Mouse (Mus musculus) ovary, adult 2 months (tissue): ENCODE results near the gene Hist1h3e. TPM values are rescaled to one million over a fixed set of nuclear protein-coding genes. Genes with fewer than 3 reads are reported as not detected.

Experiments
- polyA plus RNA-seq: library from polyadenylated mRNA; depleted of rRNA; stranded (reverse); fragments of >200 nt; gene quantifications from 2 replicates; pipeline ENCODE4 v1.2.3, GENCODE M21; 2012; rRNA removed

The Hist1h3e gene
- polyA plus RNA-seq, 1 experiment, result 47.5 TPM

Other genes starting within 250 kb of the Hist1h3e start
- 0.86 and 1.1 TPM in 2 replicates for gene Zfp322a, start 193.2 kb downstream of the Hist1h3e start, polyA plus RNA-seq
- gene Abt1, start 138.5 kb downstream of the Hist1h3e start, polyA plus RNA-seq, result 2.5 and 3.4 TPM in 2 replicates
- 0.05 TPM in 1 of 2 replicates, not detected in the other for gene Btn1a1, start 96.5 kb downstream of the Hist1h3e start, polyA plus RNA-seq
- gene Btn2a2, start 73.5 kb downstream of the Hist1h3e start, polyA plus RNA-seq, result not detected in 2 replicates
- gene Hist1h4h, start 31.3 kb downstream of the Hist1h3e start, polyA plus RNA-seq, result 61.1 and 64.4 TPM in 2 replicates
- 294 and 1,013 TPM in 2 replicates for gene Hist1h2af, start 28.5 kb downstream of the Hist1h3e start, polyA plus RNA-seq
- gene Hist1h3g, start 26.9 kb downstream of the Hist1h3e start, polyA plus RNA-seq, result 48.3 and 64.0 TPM in 2 replicates
- gene Hist1h2bh, start 19.0 kb downstream of the Hist1h3e start, polyA plus RNA-seq, result 5.4 and 6.9 TPM in 2 replicates
- 11.5 and 15.6 TPM in 2 replicates for gene Hist1h3f, start 18.3 kb downstream of the Hist1h3e start, polyA plus RNA-seq
- gene Hist1h4f, start 10.7 kb downstream of the Hist1h3e start, polyA plus RNA-seq, result 11.2 and 13.2 TPM in 2 replicates
- gene Hist1h1d, start 9.1 kb downstream of the Hist1h3e start, polyA plus RNA-seq, result 0.21 and 0.27 TPM in 2 replicates
- gene Hist1h2ae, start 8.9 kb upstream of the Hist1h3e start, polyA plus RNA-seq, result 24.2 and 35.8 TPM in 2 replicates
- 52.2 and 87.2 TPM in 2 replicates for gene Hist1h2bg, start 9.0 kb upstream of the Hist1h3e start, polyA plus RNA-seq
- gene Hist1h2bf, start 11.8 kb upstream of the Hist1h3e start, polyA plus RNA-seq, result 15.9 and 25.7 TPM in 2 replicates
- 17.3 and 24.2 TPM in 2 replicates for gene Hist1h2ad, start 12.0 kb upstream of the Hist1h3e start, polyA plus RNA-seq
- 18.4 and 28.3 TPM in 2 replicates for gene Hist1h3d, start 13.4 kb upstream of the Hist1h3e start, polyA plus RNA-seq
- gene Hist1h4d, start 19.2 kb upstream of the Hist1h3e start, polyA plus RNA-seq, result 10.1 and 14.2 TPM in 2 replicates
- 2.6 and 3.4 TPM in 2 replicates for gene Hist1h2be, start 58.8 kb upstream of the Hist1h3e start, polyA plus RNA-seq
- 2.3 and 2.7 TPM in 2 replicates for gene Hist1h1e, start 60.2 kb upstream of the Hist1h3e start, polyA plus RNA-seq
- gene Hist1h2ac, start 121.6 kb upstream of the Hist1h3e start, polyA plus RNA-seq, result 2.6 and 3.1 TPM in 2 replicates
- gene Hist1h2bc, start 121.8 kb upstream of the Hist1h3e start, polyA plus RNA-seq, result 251 and 289 TPM in 2 replicates
- not detected in 2 replicates for gene Hist1h1t, start 133.4 kb upstream of the Hist1h3e start, polyA plus RNA-seq
- gene Hist1h4c, start 136.1 kb upstream of the Hist1h3e start, polyA plus RNA-seq, result 9.0 and 13.0 TPM in 2 replicates
- gene Hfe, start 148.5 kb upstream of the Hist1h3e start, polyA plus RNA-seq, result 11.5 and 18.9 TPM in 2 replicates
- gene Hist1h1c, start 176.4 kb upstream of the Hist1h3e start, polyA plus RNA-seq, result 35.1 and 42.3 TPM in 2 replicates
- gene Hist1h3c, start 183.2 kb upstream of the Hist1h3e start, polyA plus RNA-seq, result 43.8 and 64.9 TPM in 2 replicates
- 18.2 and 27.3 TPM in 2 replicates for gene Hist1h2bb, start 184.4 kb upstream of the Hist1h3e start, polyA plus RNA-seq
- gene Hist1h2ab, start 188.8 kb upstream of the Hist1h3e start, polyA plus RNA-seq, result 36.8 and 63.0 TPM in 2 replicates
- 36.8 and 58.4 TPM in 2 replicates for gene Hist1h3b, start 189.9 kb upstream of the Hist1h3e start, polyA plus RNA-seq
- gene Hist1h4b, start 194.6 kb upstream of the Hist1h3e start, polyA plus RNA-seq, result 6.5 and 10.1 TPM in 2 replicates
- gene Hist1h4a, start 198.9 kb upstream of the Hist1h3e start, polyA plus RNA-seq, result 17.5 and 20.9 TPM in 2 replicates
- gene Hist1h3a, start 200.0 kb upstream of the Hist1h3e start, polyA plus RNA-seq, result 37.1 and 48.7 TPM in 2 replicates
- gene Hist1h1a, start 201.3 kb upstream of the Hist1h3e start, polyA plus RNA-seq, result 0.79 and 1.0 TPM in 2 replicates
- gene Trim38, start 207.5 kb upstream of the Hist1h3e start, polyA plus RNA-seq, result 0.09 TPM in 1 of 2 replicates, not detected in the other
- gene Slc17a2, start 244.6 kb upstream of the Hist1h3e start, polyA plus RNA-seq, result 0.09 TPM in 1 of 2 replicates, not detected in the other